Mouse (Mus musculus) MEL (cell line): ENCODE measurements at regions not wholly inside any gene's neighbourhood (a gene's known extent, or its start where the extent isn't known, plus 50 kb on each side); places are given as distances from the start of the nearest gene placed in this dataset.
"Not testable (repeated sequence)": the region's sequence is repeated elsewhere in the genome, so short reads cannot be mapped to it uniquely, and the experiment has no call there.

Experiments
- DNase-seq: peaks from one replicate; pipeline ENCODE4 v3.0.0; 2011; ENCODE audit warnings: low read depth, low spot score
- H3K27ac ChIP-seq: 2 replicates; pipeline ENCODE4 v1.5.1; 2012; ENCODE audit warnings: low read depth, mild to moderate bottlenecking, control low read depth, low read length, moderate library complexity; ENCODE audit not compliant: control insufficient read depth
- H3K27me3 ChIP-seq, 2 experiments: fragments of 150-350 bp in 1 of 2; sonication (generic) in 1 of 2; 2 replicates each; pipeline ENCODE4 v1.6.1; 2012; ENCODE audit warnings: low read length in 2 of 2, mild to moderate bottlenecking in 2 of 2, improper control_type of control experiment in 1 of 2, moderate library complexity in 1 of 2; ENCODE audit not compliant: insufficient read depth in 2 of 2, control insufficient read depth in 1 of 2
- H3K36me3 ChIP-seq, 2 experiments: 2 replicates each; pipeline ENCODE4 v1.6.1; 2012 to 2014; ENCODE audit warnings: low read length in 2 of 2, improper control_type of control experiment in 1 of 2, inconsistent platforms in 1 of 2, mild to moderate bottlenecking in 1 of 2; ENCODE audit not compliant: insufficient read depth in 2 of 2, control insufficient read depth in 1 of 2
- H3K4me1 ChIP-seq, 2 experiments: fragments of 150-350 bp in 1 of 2; sonication (generic) in 1 of 2; 2 replicates each; pipeline ENCODE4 v1.6.1; 2012; ENCODE audit warnings: low read length in 2 of 2, improper control_type of control experiment in 1 of 2, mild to moderate bottlenecking in 1 of 2; ENCODE audit not compliant: insufficient read depth in 2 of 2, control insufficient read depth in 1 of 2
- H3K4me3 ChIP-seq, 2 experiments: fragments of 150-350 bp in 1 of 2; sonication (generic) in 1 of 2; 2 replicates each; pipeline ENCODE4 v1.5.1; 2012; ENCODE audit warnings: low read depth in 2 of 2, low read length in 2 of 2, mild to moderate bottlenecking in 2 of 2, moderate library complexity in 2 of 2, control low read depth in 1 of 2, improper control_type of control experiment in 1 of 2; ENCODE audit not compliant: control insufficient read depth in 1 of 2, insufficient read depth in 1 of 2
- H3K79me2 ChIP-seq: 2 replicates; pipeline ENCODE4 v1.6.1; 2012; ENCODE audit warnings: mild to moderate bottlenecking, low read length, moderate library complexity; ENCODE audit not compliant: control insufficient read depth, poor library complexity, insufficient read depth
- H3K9ac ChIP-seq: 2 replicates; pipeline ENCODE4 v1.6.1; 2012; ENCODE audit warnings: low read depth, mild to moderate bottlenecking, control low read depth, low read length, moderate library complexity; ENCODE audit not compliant: control insufficient read depth, poor library complexity, severe bottlenecking
- H3K9me3 ChIP-seq: fragments of 150-350 bp; sonication (generic); replicated peaks from 2 replicates; pipeline ENCODE4 v1.6.1; 2012; ENCODE audit warnings: mild to moderate bottlenecking, low read length, improper control_type of control experiment, moderate library complexity; ENCODE audit not compliant: insufficient read depth
- BHLHE40 ChIP-seq: IDR thresholded peaks from 2 replicates; pipeline ENCODE4 v1.6.1; 2012; ENCODE audit warnings: low read depth, mild to moderate bottlenecking, inconsistent platforms, low read length, improper control_type of control experiment, borderline replicate concordance
- CHD1 ChIP-seq: IDR thresholded peaks from 2 replicates; pipeline ENCODE4 v1.6.1; 2012; ENCODE audit warnings: low read depth, mild to moderate bottlenecking, inconsistent platforms, low read length, improper control_type of control experiment
- CHD2 ChIP-seq: IDR thresholded peaks from 2 replicates; pipeline ENCODE4 v1.6.1; 2011; ENCODE audit warnings: low read length, improper control_type of control experiment
- CTCF ChIP-seq, 3 experiments: IDR thresholded peaks in 2 of 3; conservative IDR thresholded peaks in 1 of 3; 2 replicates each; pipeline ENCODE4 v1.5.1; 2011 to 2012; ENCODE audit warnings: low read length in 3 of 3, low read depth in 2 of 3, mild to moderate bottlenecking in 2 of 3, improper control_type of control experiment in 1 of 3, inconsistent platforms in 1 of 3, mixed read lengths in 1 of 3, moderate library complexity in 1 of 3; ENCODE audit not compliant: control insufficient read depth in 1 of 3, insufficient read depth in 1 of 3, poor library complexity in 1 of 3, severe bottlenecking in 1 of 3
- EP300 ChIP-seq, 2 experiments: IDR thresholded peaks; 2 replicates each; pipeline ENCODE4 v1.6.1; 2011; ENCODE audit warnings: improper control_type of control experiment in 2 of 2, low read length in 2 of 2, low read depth in 1 of 2, mild to moderate bottlenecking in 1 of 2
- GABPA ChIP-seq: IDR thresholded peaks from 2 replicates; pipeline ENCODE4 v1.6.1; 2012; ENCODE audit warnings: low read depth, mild to moderate bottlenecking, inconsistent platforms, low read length, improper control_type of control experiment, moderate library complexity
- KAT2A ChIP-seq: conservative IDR thresholded peaks from 2 replicates; pipeline ENCODE4 v1.6.1; 2012; ENCODE audit warnings: low read depth, low read length, improper control_type of control experiment, inconsistent platforms
- MAX ChIP-seq: IDR thresholded peaks from 2 replicates; pipeline ENCODE4 v1.6.1; 2011; ENCODE audit warnings: low read length, improper control_type of control experiment
- MEF2A ChIP-seq: IDR thresholded peaks from 2 replicates; pipeline ENCODE4 v1.6.1; 2014; ENCODE audit warnings: low read depth, mild to moderate bottlenecking, inconsistent platforms, low read length, improper control_type of control experiment; ENCODE audit not compliant: poor library complexity, insufficient replicate concordance, severe bottlenecking; ENCODE audit errors: extremely low read depth
- MXI1 ChIP-seq: IDR thresholded peaks from 2 replicates; pipeline ENCODE4 v1.6.1; 2011; ENCODE audit warnings: mild to moderate bottlenecking, low read depth, low read length, improper control_type of control experiment
- MYB ChIP-seq: IDR thresholded peaks from 2 replicates; pipeline ENCODE4 v1.6.1; 2011; ENCODE audit warnings: mild to moderate bottlenecking, low read depth, low read length, improper control_type of control experiment
- MYC ChIP-seq: IDR thresholded peaks from 2 replicates; pipeline ENCODE4 v1.6.1; 2011; ENCODE audit warnings: low read depth, mild to moderate bottlenecking, low read length, improper control_type of control experiment, moderate library complexity
- NELFE ChIP-seq: IDR thresholded peaks from 2 replicates; pipeline ENCODE4 v1.6.1; 2011; ENCODE audit warnings: low read depth, low read length, improper control_type of control experiment
- RCOR1 ChIP-seq: IDR thresholded peaks from 2 replicates; pipeline ENCODE4 v1.6.1; 2012; ENCODE audit warnings: low read depth, mild to moderate bottlenecking, inconsistent platforms, low read length, improper control_type of control experiment
- TAL1 ChIP-seq: IDR thresholded peaks from 2 replicates; pipeline ENCODE4 v1.6.1; 2012; ENCODE audit warnings: mild to moderate bottlenecking, inconsistent platforms, low read length, moderate library complexity, mixed read lengths
- TBP ChIP-seq: IDR thresholded peaks from 2 replicates; pipeline ENCODE4 v1.8.0; 2011; ENCODE audit warnings: low read depth, low read length, improper control_type of control experiment
- USF2 ChIP-seq, 2 experiments: IDR thresholded peaks; 2 replicates each; pipeline ENCODE4 v1.6.1; 2011 to 2012; ENCODE audit warnings: improper control_type of control experiment in 2 of 2, low read length in 2 of 2, borderline replicate concordance in 1 of 2, inconsistent platforms in 1 of 2, low read depth in 1 of 2, mild to moderate bottlenecking in 1 of 2; ENCODE audit not compliant: insufficient read depth in 1 of 2
- ZKSCAN1 ChIP-seq: IDR thresholded peaks from 2 replicates; pipeline ENCODE4 v1.6.1; 2012; ENCODE audit warnings: low read depth, mild to moderate bottlenecking, inconsistent platforms, low read length, improper control_type of control experiment, moderate library complexity
- ZMIZ1 ChIP-seq: IDR thresholded peaks from 2 replicates; pipeline ENCODE4 v1.6.1; 2012; ENCODE audit warnings: low read depth, mild to moderate bottlenecking, inconsistent platforms, low read length, improper control_type of control experiment, moderate library complexity

DNA sequence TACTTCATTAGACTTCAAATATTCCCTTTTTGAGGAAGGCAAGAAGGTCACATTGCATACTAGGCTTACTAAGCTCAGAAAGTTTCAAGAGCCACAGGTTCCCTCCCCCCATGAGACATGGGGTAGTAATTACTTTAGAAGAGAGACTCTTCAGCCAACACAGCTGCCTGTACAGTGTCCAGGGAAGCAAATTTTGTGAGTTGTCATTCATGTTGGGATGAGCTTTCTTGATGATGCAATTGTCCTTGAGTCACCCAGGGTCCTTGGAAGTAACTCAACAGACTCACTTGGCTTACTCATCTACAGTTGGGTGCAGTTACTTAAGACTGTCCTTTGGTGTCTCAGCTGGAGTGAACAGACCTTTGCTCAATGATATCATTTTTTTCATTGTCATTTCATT is 242.0 kb downstream of the Adgrg6 start:
- Histone ChIP-seq H3K27ac (no peak overlapping the region), H3K79me2 (no peaks in the 10 kb centered on the region), H3K36me3 (no peaks in the 10 kb centered on the region), H3K9me3 (no peaks in the 10 kb centered on the region), H3K27me3 (no peaks in the 10 kb centered on the region), H3K9ac (no peak overlapping the region), H3K4me1 (no peaks in the 10 kb centered on the region), H3K4me3 (no peak overlapping the region)
- DNase-seq: no peak
- TF ChIP-seq NELFE: no peak
- TF ChIP-seq EP300 (IDR thresholded peaks at IDR 0.05; ENCODE audit: low read depth in 1 of 2, low read length in 2 of 2): no peak
- TF ChIP-seq KAT2A: no peak
- TF ChIP-seq TAL1: no peak
- no peak for TF ChIP-seq USF2 (IDR thresholded peaks at IDR 0.05; ENCODE audit: borderline replicate concordance in 1 of 2, insufficient read depth in 1 of 2, low read depth in 1 of 2, low read length in 2 of 2)
- no peak for TF ChIP-seq CHD2
- no peak for TF ChIP-seq BHLHE40
- no peak for TF ChIP-seq ZKSCAN1

- TF ChIP-seq NELFE: no peak
- TF ChIP-seq MYC: no peak
- no peak for TF ChIP-seq MXI1
- no peak for TF ChIP-seq MEF2A
- no peak for TF ChIP-seq CTCF (IDR thresholded peaks at IDR 0.05 in 2 of 3, conservative IDR thresholded peaks at IDR 0.05 in 1 of 3; ENCODE audit: control insufficient read depth in 1 of 3, insufficient read depth in 1 of 3, low read depth in 2 of 3, low read length in 3 of 3, poor library complexity in 1 of 3, severe bottlenecking in 1 of 3)
- TF ChIP-seq BHLHE40: no peak
- no peak for TF ChIP-seq ZMIZ1
- TF ChIP-seq MYB: no peak
- no peak for TF ChIP-seq GABPA
- no peak for TF ChIP-seq CHD1
- TF ChIP-seq CHD2: no peak
- TF ChIP-seq MAX: no peak
- no peak for TF ChIP-seq RCOR1
- TF ChIP-seq TBP: no peak
- H3K27me3 ChIP-seq: no peaks in the 10 kb centered on the region
- DNase-seq: no peak
Measured at GRCm38 (mm10) chr10:14296147-14296546, 249.3 kb downstream of the Adgrg6 start.

DNA sequence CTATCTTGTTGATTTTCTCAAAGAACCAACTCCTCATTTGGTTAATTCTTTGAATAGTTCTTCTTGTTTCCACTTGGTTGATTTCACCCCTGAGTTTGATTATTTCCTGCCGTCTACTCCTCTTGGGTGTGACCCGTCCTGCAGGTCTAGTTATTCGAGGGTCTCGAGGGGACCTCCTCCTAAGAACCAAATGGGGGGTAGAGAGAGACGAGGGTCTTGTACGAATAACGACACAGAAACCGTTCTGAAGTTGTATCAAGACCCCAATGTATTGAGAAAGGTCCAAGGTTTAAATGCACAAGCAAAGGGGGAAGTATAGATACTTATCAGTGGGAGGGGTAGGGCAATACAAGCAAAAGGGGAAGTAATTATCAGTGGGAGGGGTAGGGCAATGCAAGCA is 252.8 kb downstream of the Adgrg6 start:
- not testable (repeated sequence) for H3K27ac ChIP-seq, H3K9me3 ChIP-seq, DNase-seq, H3K9ac ChIP-seq, H3K36me3 ChIP-seq, H3K27me3 ChIP-seq, H3K4me3 ChIP-seq, H3K79me2 ChIP-seq, H3K4me1 ChIP-seq

More at GRCm38 (mm10) chr10:14296147-14296546, 249.3 kb downstream of the Adgrg6 start:
- Histone ChIP-seq H3K9me3 (no peaks in the 10 kb centered on the region), H3K4me1 (no peaks in the 10 kb centered on the region), H3K36me3 (no peaks in the 10 kb centered on the region), H3K27ac (no peak overlapping the region), H3K4me3 (no peak overlapping the region), H3K79me2 (no peaks in the 10 kb centered on the region), H3K9ac (no peak overlapping the region)
